Mouse (Mus musculus) layer of hippocampus, postnatal 10 days (tissue): ENCODE data around the gene Rcc1. TPM values are rescaled to one million over a fixed set of nuclear protein-coding genes. Genes with fewer than 3 reads are reported as not detected.
"Not testable (repeated sequence)": the region's sequence is repeated elsewhere in the genome, so short reads cannot be mapped to it uniquely, and the experiment has no call there.

Experiments used
- DNase-seq, 2 experiments: peaks; one replicate each; pipeline ENCODE4 v3.0.0; 2021; ENCODE audit warnings: low spot score in 2 of 2
- total RNA-seq, 2 experiments: library from RNA; stranded (reverse); gene quantifications; 2 replicates each; pipeline ENCODE4 v1.2.3; 2021

Gene Rcc1
- total RNA-seq, 2 experiments from 2014 or later: 17.7 to 20.1 TPM

- DNase-seq: no peak
Observed at GRCm38 (mm10) chr4:132291056-132291455, 62.3 kb downstream of the Rcc1 start.

- not testable (repeated sequence) for DNase-seq
Observed at GRCm38 (mm10) chr4:132288840-132289239, 64.6 kb downstream of the Rcc1 start.

Other genes with a start within 250 kb of the Rcc1 start
- 1 to 10 TPM; 5.3 to 5.4 TPM for gene Oprd1, start 209.1 kb downstream of the Rcc1 start, total RNA-seq
- 10 to 100 TPM; 46.2 to 51.7 TPM for gene Ythdf2, start 141.3 kb downstream of the Rcc1 start, total RNA-seq
- gene Gmeb1, start 92.0 kb downstream of the Rcc1 start, total RNA-seq: 10 to 100 TPM; 27.4 to 28.2 TPM
- gene Taf12, start 79.2 kb downstream of the Rcc1 start, total RNA-seq: 10 to 100 TPM; 16.6 to 17.6 TPM
- 1 to 10 TPM; 1.8 to 2.6 TPM for gene Rab42, start 50.2 kb downstream of the Rcc1 start, total RNA-seq
- gene Trnau1ap, start 24.1 kb downstream of the Rcc1 start, total RNA-seq: 10 to 100 TPM; 25.7 to 29.2 TPM
- 10 to 100 TPM in 1 of 2 experiments, 1 to 10 TPM in 1; 8.1 to 11.1 TPM for gene Phactr4, start 68.9 kb upstream of the Rcc1 start, total RNA-seq
- gene Med18, start 110.3 kb upstream of the Rcc1 start, total RNA-seq: 10 to 100 TPM in 1 of 2 experiments, 1 to 10 TPM in 1; 9.8 to 10.8 TPM
- 10 to 100 TPM; 15.3 to 16.1 TPM for gene Sesn2, start 156.9 kb upstream of the Rcc1 start, total RNA-seq
- gene Atpif1, start 180.1 kb upstream of the Rcc1 start, total RNA-seq: 100 to 1,000 TPM; 649 to 727 TPM
- 10 to 100 TPM; 90.4 to 93.7 TPM for gene Dnajc8, start 181.9 kb upstream of the Rcc1 start, total RNA-seq
- gene Ptafr, start 210.5 kb upstream of the Rcc1 start, total RNA-seq: 1 to 10 TPM; 1.0 to 1.3 TPM